Mouse (Mus musculus) myocyte (in vitro differentiated cells): ENCODE data around the gene Flrt2.

Experiments used
- MAX ChIP-seq: IDR thresholded peaks from one replicate; pipeline ENCODE4 v1.6.1; 2011; ENCODE audit warnings: low read depth, mild to moderate bottlenecking, control low read depth
- MYOD1 ChIP-seq, 3 experiments: IDR thresholded peaks; one replicate each; pipeline ENCODE4 v1.6.1; 2011; ENCODE audit warnings: control low read depth in 2 of 3, low read depth in 2 of 3, mild to moderate bottlenecking in 2 of 3, moderate library complexity in 1 of 3; ENCODE audit not compliant: insufficient read length in 2 of 3, control insufficient read depth in 1 of 3
- MYOG ChIP-seq, 3 experiments: IDR thresholded peaks; one replicate each; pipeline ENCODE4 v1.6.1; 2011; ENCODE audit warnings: control low read depth in 2 of 3, low read depth in 2 of 3, mild to moderate bottlenecking in 2 of 3; ENCODE audit not compliant: insufficient read length in 2 of 3, control insufficient read depth in 1 of 3, insufficient read depth in 1 of 3
- POLR2A ChIP-seq: IDR thresholded peaks from one replicate; pipeline ENCODE4 v1.6.1; 2011; ENCODE audit warnings: low read depth, mild to moderate bottlenecking, control low read depth, moderate library complexity; ENCODE audit not compliant: insufficient read length
- POLR2AphosphoS2 ChIP-seq: IDR thresholded peaks from one replicate; pipeline ENCODE4 v1.6.1; 2011; ENCODE audit warnings: low read depth, control low read depth; ENCODE audit not compliant: insufficient read length

- TF ChIP-seq POLR2A (no peak), MYOD1 (IDR thresholded peaks at IDR 0.05; ENCODE audit: control insufficient read depth in 1 of 3, insufficient read length in 2 of 3, low read depth in 2 of 3) (no peak), MYOG (IDR thresholded peaks at IDR 0.05; ENCODE audit: control insufficient read depth in 1 of 3, insufficient read depth in 1 of 3, insufficient read length in 2 of 3, low read depth in 2 of 3) (no peak), POLR2AphosphoS2 (no peak), MAX (no peak)
Measured at GRCm38 (mm10) chr12:95691961-95692767, at the start of gene Flrt2.
